Mouse (Mus musculus): ENCODE measurements around the gene Ttc8. TPM values are rescaled to one million over a fixed set of nuclear protein-coding genes. Genes with fewer than 3 reads are reported as not detected.
"Not testable (repeated sequence)": the region's sequence is repeated elsewhere in the genome, so short reads cannot be mapped to it uniquely, and the experiment has no call there.

Gene Ttc8
- 10 to 100 TPM; 40.6 to 59.3 (median 54.3) TPM for total RNA-seq (2022)

GRCm38 (mm10) chr12:98920194-98920991, at the start of gene Ttc8:
Ttc8 (plus strand) TSS chr12:98920574.
- peak; percentile 80 to 90 for DNase-seq (ENCODE audit: low spot score in 2 of 2)

GRCm38 (mm10) chr12:98872836-98873235, 47.5 kb upstream of the Ttc8 start:
- no peak for DNase-seq (ENCODE audit: low spot score in 2 of 2)

DNA sequence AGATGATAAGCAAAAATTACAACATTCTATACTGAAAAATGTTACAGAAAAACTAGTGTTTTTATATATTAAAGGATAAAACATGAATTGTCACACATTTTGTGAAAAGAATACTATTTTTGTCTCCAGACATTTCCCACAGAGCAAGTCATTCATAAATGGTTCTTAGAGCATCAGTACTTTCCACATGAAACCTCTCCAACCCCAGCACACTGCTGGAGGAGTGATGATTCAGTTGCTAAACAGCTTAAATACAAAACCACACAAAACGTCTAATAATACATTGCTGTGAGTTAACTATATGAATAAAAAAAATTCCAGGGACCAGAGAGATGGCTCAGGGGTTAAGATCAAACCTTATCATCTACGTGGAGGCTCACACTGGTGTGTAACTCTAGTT, 45.2 kb upstream of the Ttc8 start:
- no peak for DNase-seq (ENCODE audit: low spot score in 2 of 2)

GRCm38 (mm10) chr12:98878693-98879092, 41.7 kb upstream of the Ttc8 start:
- DNase-seq (ENCODE audit: low spot score in 2 of 2): no peak

DNA sequence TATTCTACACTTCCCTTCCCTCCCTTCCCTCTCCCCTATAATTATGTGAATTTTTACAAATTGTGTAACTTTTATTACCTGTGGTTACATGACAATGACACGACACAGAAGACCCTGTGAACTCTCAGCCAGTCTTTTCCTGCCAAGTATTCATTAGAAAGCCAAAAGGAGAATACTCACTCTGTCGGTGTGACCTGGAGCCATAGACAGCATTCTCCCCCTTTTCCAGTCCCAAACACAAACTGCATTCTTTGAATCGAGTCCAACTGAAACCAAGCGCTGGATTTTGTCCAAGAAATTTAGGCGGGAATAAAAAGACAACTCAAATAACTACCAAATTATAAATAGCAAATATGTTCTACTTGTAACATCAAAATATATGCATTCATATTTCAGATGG, 38.6 kb upstream of the Ttc8 start:
- no peak for DNase-seq (ENCODE audit: low spot score in 2 of 2)

- no peak for DNase-seq (ENCODE audit: low spot score in 2 of 2)
Observed at GRCm38 (mm10) chr12:98884515-98884914, 35.9 kb upstream of the Ttc8 start.

GRCm38 (mm10) chr12:98896761-98897160, 23.6 kb upstream of the Ttc8 start:
- DNase-seq (ENCODE audit: low spot score in 2 of 2): no peak

DNA sequence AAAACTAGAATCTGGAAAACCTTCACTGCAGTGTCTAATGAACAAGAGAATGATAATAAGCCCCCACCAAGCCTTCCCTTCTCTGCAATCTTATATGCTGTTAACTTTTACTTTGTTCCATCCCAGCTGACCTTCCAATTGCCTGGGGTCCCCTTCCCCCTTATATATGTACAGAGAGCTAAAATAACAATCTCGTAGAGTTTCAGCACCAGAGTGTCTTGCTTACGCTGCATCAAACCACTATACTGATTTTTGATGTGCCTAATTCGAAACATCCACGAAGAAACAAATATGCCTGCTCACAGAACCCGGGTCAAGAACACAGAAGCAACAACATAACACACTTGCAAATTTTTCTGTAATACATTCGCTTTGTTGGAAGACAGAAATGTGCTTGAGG, 20.7 kb upstream of the Ttc8 start:
- DNase-seq (ENCODE audit: low spot score in 2 of 2): no peak

DNA sequence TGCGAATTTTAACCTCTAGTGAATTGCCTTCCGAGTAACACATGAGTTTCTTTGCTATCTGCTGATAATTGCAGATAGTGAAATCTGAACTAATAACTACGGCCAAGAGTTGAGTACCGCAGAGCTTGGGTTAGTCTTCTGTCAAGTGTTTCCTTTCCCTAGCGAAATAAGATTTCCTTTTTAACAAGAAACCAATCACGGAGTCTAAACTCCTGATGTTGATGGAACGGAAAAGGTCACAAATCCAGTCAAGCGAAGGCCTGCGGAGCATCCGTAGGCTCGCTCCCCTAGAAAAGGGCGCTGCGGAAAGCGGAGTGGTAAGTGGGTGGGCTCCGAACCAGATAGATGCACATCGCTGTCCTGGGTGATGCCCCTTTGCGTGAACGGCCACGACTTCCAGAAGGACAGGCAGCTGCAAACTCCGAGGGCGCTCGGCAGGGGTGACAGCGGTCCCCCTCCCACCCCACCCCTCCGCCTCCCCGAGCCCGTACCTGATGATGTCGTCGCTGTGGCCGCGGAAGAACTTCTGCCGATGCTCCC, 20.0 kb upstream of the Ttc8 start:
- no peak for DNase-seq (ENCODE audit: low spot score in 2 of 2)

- DNase-seq (ENCODE audit: low spot score in 2 of 2): peak; percentile 47 to 69
Observed at GRCm38 (mm10) chr12:98900881-98901801, 19.2 kb upstream of the Ttc8 start, which contains the start of gene Eml5. Eml5 (minus strand) TSS chr12:98901484.

DNA sequence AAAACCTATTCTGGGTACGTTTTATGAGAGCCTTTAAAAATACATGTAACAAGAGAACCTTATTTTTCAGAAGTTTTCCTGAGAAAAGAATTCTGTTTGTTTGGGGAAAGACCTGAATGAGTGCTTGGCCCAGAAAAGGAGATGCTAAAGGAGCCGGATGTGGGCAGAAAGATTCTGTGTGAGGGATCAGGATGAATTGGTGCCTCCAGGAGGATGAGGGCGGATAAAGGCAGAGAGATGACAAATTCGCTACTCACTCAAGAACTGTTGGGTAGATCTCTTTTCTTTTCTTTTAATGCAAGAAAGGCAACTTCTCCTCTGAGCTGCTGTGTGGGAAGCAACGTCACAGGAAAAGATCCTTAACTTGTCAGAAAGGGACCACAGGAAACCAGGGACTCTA, 14.9 kb upstream of the Ttc8 start:
- no peak for DNase-seq (ENCODE audit: low spot score in 2 of 2)

DNA sequence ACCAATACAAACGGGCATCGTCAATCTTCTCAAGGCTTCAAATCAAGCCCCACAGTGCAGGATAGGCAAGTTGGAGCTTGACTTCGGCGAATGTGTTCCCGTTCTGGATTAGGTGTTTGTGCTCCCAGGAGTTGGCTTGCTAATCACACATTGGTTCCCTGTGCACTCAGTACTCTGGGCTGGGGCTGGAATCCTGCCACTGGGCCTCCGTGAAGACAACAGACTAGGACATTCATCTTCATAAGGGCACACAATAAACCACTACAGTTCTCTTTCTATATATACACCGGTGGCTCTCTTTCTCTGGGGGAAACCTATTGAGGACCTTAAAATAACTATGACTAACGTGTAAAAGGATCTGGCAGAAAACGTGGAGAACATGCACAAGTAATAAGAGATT, 10.3 kb upstream of the Ttc8 start:
- DNase-seq (ENCODE audit: low spot score in 2 of 2): no peak

GRCm38 (mm10) chr12:98931174-98931573, 10.8 kb downstream of the Ttc8 start:
- DNase-seq (ENCODE audit: low spot score in 2 of 2): no peak

- DNase-seq (ENCODE audit: low spot score in 2 of 2): no peak
Observed at GRCm38 (mm10) chr12:98932441-98932840, 12.1 kb downstream of the Ttc8 start.

DNA sequence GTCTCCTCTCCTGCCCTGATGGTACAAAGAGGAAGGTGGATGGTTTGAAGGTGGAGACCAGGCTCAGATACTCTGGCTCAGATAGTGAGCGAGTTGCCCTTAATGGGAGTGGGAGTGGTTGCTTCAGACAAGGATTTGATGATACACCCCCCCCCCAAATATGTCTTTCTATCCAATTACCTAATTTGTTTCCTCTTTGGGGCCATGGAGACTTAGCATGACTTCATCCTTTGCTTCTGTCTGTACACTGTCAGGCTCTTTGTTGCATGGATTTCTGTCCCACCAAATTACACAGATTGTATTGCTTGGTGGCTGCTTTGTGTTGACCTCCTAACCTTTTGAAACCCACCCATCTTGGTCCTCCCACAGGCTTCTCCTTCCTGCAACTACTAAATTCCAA, 12.5 kb downstream of the Ttc8 start:
- DNase-seq (ENCODE audit: low spot score in 2 of 2): no peak

DNA sequence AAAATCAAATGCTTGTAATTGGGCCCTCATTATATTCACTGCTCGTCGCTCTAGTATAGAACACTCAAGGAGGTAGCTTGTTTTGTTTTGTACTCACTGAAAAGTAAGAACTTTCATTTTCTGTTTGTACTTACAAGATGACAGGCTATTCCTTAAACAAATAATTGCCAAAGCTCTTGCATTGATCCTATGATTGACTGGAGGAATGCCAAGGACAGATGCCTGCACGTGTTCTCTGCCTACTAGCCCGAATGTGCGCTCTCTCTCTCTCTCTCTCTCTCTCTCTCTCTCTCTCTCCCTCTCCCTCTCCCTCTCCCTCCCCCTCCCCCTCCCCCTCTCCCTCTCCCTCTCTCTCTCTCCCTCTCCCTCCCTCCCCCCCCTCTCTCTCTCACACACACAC, 30.9 kb downstream of the Ttc8 start:
- not testable (repeated sequence) for DNase-seq (ENCODE audit: low spot score in 2 of 2)

DNA sequence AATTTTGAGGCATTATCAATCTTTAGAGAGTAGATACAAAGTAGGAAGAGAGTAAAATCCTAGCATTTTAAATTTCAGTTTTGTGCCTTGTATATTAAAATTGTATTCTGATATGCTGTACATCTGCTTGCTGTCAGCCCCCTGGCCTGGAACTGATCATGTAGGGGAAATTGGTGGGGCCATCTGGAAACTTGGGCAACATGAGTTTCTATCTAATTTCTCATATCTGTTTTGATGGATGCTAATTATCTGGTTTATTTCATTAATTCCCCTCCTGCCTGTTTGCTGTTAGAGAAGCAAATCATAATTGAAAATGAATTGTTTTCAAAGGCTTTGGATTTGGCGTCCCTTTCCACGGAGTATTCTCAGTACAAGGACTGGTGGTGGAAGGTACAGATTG, 36.6 kb downstream of the Ttc8 start:
- DNase-seq (ENCODE audit: low spot score in 2 of 2): no peak

- DNase-seq (ENCODE audit: low spot score in 2 of 2): no peak
Observed at GRCm38 (mm10) chr12:98957455-98957854, 37.1 kb downstream of the Ttc8 start.

DNA sequence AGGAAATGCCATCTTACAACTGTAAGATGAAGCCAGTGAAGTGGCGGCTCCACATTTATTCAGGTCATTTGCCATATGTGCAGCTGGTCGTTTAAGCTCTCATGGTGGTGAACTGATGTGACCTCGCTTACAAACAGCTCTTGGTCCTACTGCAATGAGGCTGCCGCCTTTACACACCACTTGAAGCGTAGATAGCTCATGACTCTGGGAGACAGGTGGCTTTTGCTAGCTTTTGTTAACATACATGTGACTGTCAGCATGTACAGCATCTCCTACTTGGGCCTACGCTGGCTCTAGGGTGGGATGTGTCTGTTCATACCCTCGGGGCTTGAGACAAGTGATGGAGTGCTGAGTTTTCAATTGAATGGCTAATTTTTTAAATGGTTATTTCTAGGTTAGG, 40.6 kb downstream of the Ttc8 start:
- DNase-seq (ENCODE audit: low spot score in 2 of 2): no peak

GRCm38 (mm10) chr12:98961415-98961814, 41.0 kb downstream of the Ttc8 start:
- DNase-seq (ENCODE audit: low spot score in 2 of 2): peak; percentile 23 to 39

DNA sequence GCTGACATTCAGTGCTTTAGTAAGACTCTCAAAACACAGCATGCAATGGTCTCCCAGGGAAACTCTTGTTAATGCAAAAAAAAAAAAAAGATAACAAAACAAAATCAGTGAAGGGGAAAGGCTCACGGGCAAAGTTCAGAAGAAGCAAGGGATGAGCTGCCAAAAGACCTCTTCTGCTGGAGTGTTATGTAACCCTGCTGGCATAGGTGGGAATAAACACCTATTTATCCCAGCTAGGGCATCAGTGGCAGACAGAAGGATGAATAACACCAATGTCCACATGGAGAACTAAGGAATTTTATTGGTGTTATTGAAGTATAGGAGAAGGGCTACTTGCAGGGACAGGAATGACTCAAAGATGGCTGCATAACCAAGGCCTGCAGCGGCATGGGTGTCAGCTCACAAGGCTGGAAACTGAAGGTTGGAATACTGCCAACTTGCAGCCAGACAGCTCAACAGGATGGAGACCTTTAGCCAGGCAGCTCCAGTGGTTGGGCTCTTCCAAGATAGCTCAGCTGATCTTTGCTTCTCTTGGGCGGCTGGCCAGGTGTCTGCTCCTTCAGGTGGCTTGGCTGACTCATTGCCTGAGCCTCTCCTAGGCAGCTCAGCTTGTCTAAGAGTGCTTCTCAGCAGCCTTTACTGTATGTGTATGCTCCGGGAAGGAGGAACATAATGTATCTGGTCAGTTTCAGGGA, 45.2 kb downstream of the Ttc8 start:
- DNase-seq (ENCODE audit: low spot score in 2 of 2): no peak
